Mouse (Mus musculus) intestine, embryonic 15.5 days (tissue): ENCODE measurements at regions not wholly inside any gene's neighbourhood (a gene's known extent, or its start where the extent isn't known, plus 50 kb on each side); places are given as distances from the start of the nearest gene placed in this dataset.

Experiments used
- ATAC-seq: fragments of 200-750 bp; cut with Nextera tagmentation; 2 replicates; pipeline ENCODE4 v1.8.0; 2017; ENCODE audit warnings: moderate TSS enrichment, moderate library complexity
- H3K27ac ChIP-seq: fragments of 300-500 bp; sonication (generic); 2 replicates; pipeline ENCODE4 v1.5.1; 2015; ENCODE audit warnings: mild to moderate bottlenecking, inconsistent platforms
- H3K27me3 ChIP-seq: fragments of 300-500 bp; sonication (generic); replicated peaks from 2 replicates; pipeline ENCODE4 v1.6.1; 2015; ENCODE audit warnings: inconsistent platforms
- H3K36me3 ChIP-seq: fragments of 300-500 bp; sonication (generic); 2 replicates; pipeline ENCODE4 v1.6.1; 2015; ENCODE audit warnings: inconsistent platforms
- H3K4me1 ChIP-seq: fragments of 300-500 bp; sonication (generic); replicated peaks from 2 replicates; pipeline ENCODE4 v1.6.1; 2015; ENCODE audit warnings: inconsistent platforms
- H3K4me2 ChIP-seq: fragments of 300-500 bp; sonication (generic); replicated peaks from 2 replicates; pipeline ENCODE4 v1.6.1; 2015; ENCODE audit warnings: mild to moderate bottlenecking, inconsistent platforms
- H3K4me3 ChIP-seq: fragments of 300-500 bp; sonication (generic); replicated peaks from 2 replicates; pipeline ENCODE4 v1.5.1; 2015; ENCODE audit warnings: inconsistent platforms
- H3K9ac ChIP-seq: fragments of 300-500 bp; sonication (generic); 2 replicates; pipeline ENCODE4 v1.6.1; 2015; ENCODE audit warnings: inconsistent platforms
- H3K9me3 ChIP-seq: fragments of 300-500 bp; sonication (generic); 2 replicates; pipeline ENCODE4 v1.6.1; 2016; ENCODE audit warnings: inconsistent platforms
- WGBS: fragments of 180-500 bp; shearing (Covaris S2); methylation state at CpG from one replicate; pipeline ENCODE4 v1.1.7; 2015; 5-methylcytosine and 5-hydroxymethylcytosine counted together

DNA sequence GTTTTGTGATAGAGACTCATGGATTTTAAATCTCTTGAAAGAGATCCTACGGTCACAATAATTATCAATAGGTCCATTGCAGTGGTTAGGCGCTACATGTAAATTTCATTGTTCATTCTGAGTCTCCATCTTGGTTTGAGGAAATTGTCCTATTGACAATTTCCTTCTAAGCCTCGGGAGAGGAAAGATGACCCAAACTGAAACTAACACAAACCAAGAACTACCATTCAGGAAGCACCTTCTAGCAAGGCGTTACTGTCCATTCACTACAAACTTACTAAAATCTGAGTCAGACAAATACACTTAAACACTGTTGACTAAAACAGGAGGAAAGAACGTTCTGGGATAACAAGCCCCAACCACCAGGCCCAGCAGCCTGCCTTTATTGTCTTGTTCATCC, 140.1 kb upstream of the Olig3 start:
- Histone ChIP-seq H3K4me1 (no peaks in the 10 kb centered on the region), H3K4me2 (no peak overlapping the region), H3K36me3 (no peaks in the 10 kb centered on the region), H3K9ac (no peak overlapping the region), H3K9me3 (no peaks in the 10 kb centered on the region), H3K4me3 (no peak overlapping the region), H3K27ac (no peak overlapping the region), H3K27me3 (no peaks in the 10 kb centered on the region)
- ATAC-seq = no peak
- WGBS = 83% methylated on average over 5 of the region's 5 CpGs

DNA sequence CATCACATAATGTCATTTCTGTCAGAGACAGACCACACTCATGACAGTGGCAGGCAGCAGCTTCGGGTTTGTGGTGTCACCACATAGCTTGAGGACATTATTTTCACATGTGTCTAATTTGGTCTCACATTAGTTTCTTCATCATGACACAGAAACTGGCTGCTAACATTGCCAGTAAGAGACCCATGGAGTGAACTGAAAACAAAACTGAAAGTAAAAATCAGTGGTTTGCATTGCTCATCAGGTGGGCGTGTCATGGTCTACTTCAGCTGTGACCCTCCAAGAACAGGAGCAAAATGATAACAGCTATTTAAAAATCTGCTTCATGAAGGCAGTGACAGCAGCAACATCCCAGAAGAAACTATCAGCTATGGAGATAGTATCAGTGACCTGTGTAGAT, 146.6 kb upstream of the Olig3 start:
- no peak overlapping the region for H3K4me2 ChIP-seq
- no peaks in the 10 kb centered on the region for H3K4me1 ChIP-seq
- ATAC-seq = no peak
- no peak overlapping the region for H3K9ac ChIP-seq
- H3K36me3 ChIP-seq = no peaks in the 10 kb centered on the region
- WGBS = 85% methylated on average over 2 of the region's 2 CpGs
- H3K9me3 ChIP-seq = no peaks in the 10 kb centered on the region
- H3K27ac ChIP-seq = no peak overlapping the region
- H3K27me3 ChIP-seq = no peaks in the 10 kb centered on the region
- no peak overlapping the region for H3K4me3 ChIP-seq

DNA sequence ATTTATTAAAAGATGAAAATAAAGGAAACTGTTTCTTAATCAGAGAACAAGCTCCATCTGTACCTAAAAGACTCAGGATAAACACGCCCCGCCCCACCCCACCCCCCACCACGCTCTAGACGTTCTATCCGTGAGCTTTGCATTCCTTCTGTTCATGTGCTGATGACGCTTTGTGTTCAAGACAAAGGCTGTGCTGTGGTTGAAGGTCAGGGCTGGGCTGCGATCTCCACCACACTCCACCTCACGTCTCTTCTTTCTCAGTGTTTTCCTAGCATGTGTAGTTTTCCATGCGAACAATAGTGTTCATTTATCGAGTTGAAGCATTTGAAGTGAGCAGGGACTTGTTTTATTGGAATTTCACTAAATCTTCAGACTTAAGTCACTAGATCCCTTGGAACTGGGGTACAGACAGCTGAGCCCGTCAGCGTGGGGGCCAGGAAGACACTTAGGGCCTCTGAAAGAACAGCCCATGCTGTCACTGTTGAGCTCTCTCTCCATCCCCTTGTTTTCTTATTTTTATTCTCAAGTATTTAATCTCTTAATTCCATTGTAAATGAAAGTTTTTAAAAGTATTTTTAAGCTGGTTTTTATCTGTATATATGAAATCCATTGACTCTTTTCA, 148.1 kb upstream of the Olig3 start:
- 31% methylated on average over 12 of the region's 12 CpGs for WGBS

DNA sequence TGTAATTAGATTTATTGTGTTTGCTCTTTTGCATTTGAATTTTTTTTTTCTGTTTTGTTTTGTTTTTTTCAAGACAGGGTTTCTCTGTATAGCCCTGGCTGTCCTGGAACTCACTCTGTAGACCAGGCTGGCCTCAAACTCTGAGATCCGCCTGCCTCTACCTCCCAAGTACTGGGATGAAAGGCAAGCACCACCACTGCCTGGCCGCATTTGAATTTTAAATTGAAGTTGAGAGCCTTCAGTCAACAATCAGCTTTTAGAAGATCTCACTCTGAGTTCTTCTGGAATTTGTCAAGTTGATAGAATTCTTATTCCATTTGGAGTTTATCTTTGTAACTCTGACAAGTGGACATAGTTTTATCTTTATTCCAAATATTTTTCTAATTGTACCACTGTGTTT, 148.8 kb upstream of the Olig3 start:
- Histone ChIP-seq H3K4me1 (no peaks in the 10 kb centered on the region), H3K4me2 (no peak overlapping the region), H3K9ac (no peak overlapping the region), H3K27me3 (no peaks in the 10 kb centered on the region), H3K4me3 (no peak overlapping the region), H3K36me3 (no peaks in the 10 kb centered on the region), H3K9me3 (no peaks in the 10 kb centered on the region), H3K27ac (no peak overlapping the region)
- 78% methylated on average over 2 of the region's 2 CpGs for WGBS
- no peak for ATAC-seq

More for the DNA sequence above, 148.1 kb upstream of the Olig3 start:
- Histone ChIP-seq H3K4me2 (no peak overlapping the region), H3K36me3 (no peaks in the 10 kb centered on the region), H3K27ac (no peak overlapping the region), H3K9me3 (no peaks in the 10 kb centered on the region), H3K4me1 (no peaks in the 10 kb centered on the region), H3K4me3 (no peak overlapping the region), H3K9ac (no peak overlapping the region), H3K27me3 (no peaks in the 10 kb centered on the region)
- no peak for ATAC-seq

DNA sequence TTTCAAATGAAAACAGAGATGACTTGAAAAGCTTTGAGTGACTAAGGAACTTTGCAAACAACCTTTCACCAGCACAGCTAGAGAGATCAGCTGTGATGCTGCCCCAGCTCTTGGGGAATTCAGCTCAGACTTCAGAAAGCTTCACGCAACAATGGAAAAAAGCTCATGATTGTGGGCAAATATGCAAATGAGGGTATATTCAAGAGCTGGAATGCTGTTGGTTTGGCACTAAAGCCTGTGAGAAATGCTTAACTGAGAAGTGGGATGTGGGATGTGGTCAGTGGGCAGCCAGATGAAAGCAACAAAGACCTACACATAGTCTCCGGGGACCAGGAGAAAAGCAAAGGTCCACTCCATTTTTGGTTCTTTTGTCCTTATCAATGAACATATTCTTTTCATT, 156.0 kb upstream of the Olig3 start:
- H3K27ac ChIP-seq = no peak overlapping the region
- no peaks in the 10 kb centered on the region for H3K9me3 ChIP-seq
- H3K4me1 ChIP-seq = no peaks in the 10 kb centered on the region
- no peak overlapping the region for H3K4me2 ChIP-seq
- no peak overlapping the region for H3K4me3 ChIP-seq
- ATAC-seq = no peak
- no peaks in the 10 kb centered on the region for H3K36me3 ChIP-seq
- 94% methylated on average over 2 of the region's 2 CpGs for WGBS
- H3K27me3 ChIP-seq = no peaks in the 10 kb centered on the region
- no peak overlapping the region for H3K9ac ChIP-seq

DNA sequence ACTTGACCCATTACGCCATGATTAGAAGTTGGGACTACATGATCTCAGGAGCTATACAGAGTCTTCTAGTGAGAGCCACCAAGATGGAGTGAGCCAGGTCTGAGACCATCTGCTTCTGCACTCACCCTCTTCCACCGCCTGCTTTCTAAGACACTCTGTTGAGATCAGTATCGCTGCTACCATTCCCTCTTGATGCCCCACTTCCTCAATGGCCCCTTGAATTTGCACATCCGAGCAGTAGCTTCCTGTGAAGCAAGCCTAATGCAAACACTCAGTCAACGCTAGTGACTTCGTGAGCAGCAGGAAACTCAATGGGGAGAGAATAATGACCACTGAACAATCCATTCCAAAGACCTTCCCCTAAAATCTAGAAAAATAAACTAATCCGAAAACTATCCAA, 160.7 kb upstream of the Olig3 start:
- Histone ChIP-seq H3K27ac (no peak overlapping the region), H3K27me3 (no peaks in the 10 kb centered on the region), H3K4me3 (no peak overlapping the region), H3K4me2 (no peak overlapping the region), H3K9me3 (no peaks in the 10 kb centered on the region), H3K9ac (no peak overlapping the region), H3K36me3 (no peaks in the 10 kb centered on the region), H3K4me1 (peaks cover 3% of the 10 kb centered on the region; the same call in 1 of the 2 replicates)
- ATAC-seq = no peak
- 66% methylated on average over 7 of the region's 7 CpGs for WGBS

DNA sequence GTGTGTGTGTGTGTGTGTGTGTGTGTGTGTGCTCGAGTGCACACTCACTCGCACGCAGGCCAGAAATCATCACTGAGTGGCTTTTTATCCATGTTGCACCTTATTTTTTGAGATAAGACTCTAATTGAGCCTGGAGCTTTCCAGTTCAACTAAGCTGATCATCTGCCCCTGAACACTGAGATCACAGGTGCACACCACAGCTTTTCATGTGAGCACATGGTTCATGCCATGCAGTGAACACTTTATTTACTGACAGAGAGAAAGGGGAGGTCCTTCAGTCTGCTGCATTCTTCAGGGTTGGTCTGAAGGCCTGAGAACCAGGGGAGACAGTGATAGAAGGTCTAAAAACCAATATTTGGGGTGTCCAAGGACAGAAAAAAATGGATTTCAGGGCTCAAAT, 161.7 kb upstream of the Olig3 start:
- no peak for ATAC-seq
- WGBS = 88% methylated on average over 3 of the region's 3 CpGs
- Histone ChIP-seq H3K27ac (no peak overlapping the region), H3K36me3 (no peaks in the 10 kb centered on the region), H3K4me3 (no peak overlapping the region), H3K9me3 (no peaks in the 10 kb centered on the region), H3K27me3 (no peaks in the 10 kb centered on the region), H3K9ac (no peak overlapping the region), H3K4me1 (peaks cover 3% of the 10 kb centered on the region; the same call in 1 of the 2 replicates), H3K4me2 (no peak overlapping the region)

DNA sequence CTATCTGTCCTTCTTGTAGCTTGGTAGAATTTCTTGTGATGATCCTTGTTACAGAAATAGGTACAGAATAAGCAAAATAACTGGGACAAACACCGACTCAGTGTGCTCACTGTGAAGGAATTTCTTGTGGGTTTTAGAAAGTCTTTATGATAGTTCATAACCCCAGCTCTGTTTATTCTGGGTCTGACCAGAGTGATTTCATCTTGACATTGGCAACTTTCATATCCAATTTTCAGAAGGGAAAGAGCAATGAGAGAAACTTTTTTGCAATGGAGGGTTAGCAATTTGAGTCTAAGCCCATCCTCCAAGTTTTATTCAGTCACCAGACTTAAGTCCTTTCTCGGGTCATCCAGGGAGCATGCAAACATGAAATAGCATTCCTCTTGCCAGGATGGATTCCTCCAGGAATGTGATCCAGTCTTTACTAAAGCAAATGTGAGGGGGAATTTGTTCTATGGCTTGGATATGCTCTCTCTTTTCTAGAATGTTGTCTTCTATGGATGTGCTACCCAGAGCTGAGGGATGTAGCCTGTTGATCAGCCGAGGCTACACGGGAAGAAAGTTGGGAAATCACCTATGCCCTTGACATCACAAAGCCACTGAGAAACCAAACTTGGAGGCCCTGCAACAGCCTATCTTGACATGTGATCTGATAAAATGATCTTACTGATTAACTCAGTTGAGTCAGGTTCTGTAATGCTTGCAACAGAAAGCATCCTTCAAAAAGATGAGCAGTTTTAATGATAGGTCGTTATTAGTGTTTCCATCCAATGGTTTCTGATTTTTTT, 163.2 kb upstream of the Olig3 start:
- Histone ChIP-seq H3K9ac (no peak overlapping the region), H3K27ac (no peak overlapping the region), H3K4me3 (no peak overlapping the region), H3K4me1 (peaks cover 3% of the 10 kb centered on the region; the same call in 1 of the 2 replicates), H3K9me3 (no peaks in the 10 kb centered on the region), H3K4me2 (no peak overlapping the region), H3K27me3 (no peaks in the 10 kb centered on the region), H3K36me3 (no peaks in the 10 kb centered on the region)
- 68% methylated on average over 5 of the region's 5 CpGs for WGBS
- no peak for ATAC-seq

DNA sequence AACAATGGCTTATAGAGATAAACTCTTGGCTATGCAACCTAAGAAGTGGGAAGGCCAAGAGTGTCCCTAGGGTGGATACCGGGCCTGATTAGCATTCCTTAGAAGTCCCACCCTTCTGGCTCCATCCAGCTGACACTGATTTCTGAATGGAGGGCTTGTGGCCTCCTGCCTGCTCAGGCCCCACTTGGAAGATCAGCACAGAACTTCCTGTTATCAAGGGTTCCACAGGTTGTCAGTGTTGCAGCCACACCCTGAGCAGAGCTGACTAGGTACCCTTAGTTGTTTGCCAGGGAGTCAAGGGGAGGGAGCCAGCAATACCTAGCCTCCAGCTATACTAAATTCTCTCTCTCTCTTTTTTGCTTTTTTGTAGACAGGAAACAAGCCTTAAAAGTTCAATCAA, 164.1 kb upstream of the Olig3 start:
- peak; percentile 58 for ATAC-seq
- Histone ChIP-seq H3K9me3 (no peaks in the 10 kb centered on the region), H3K36me3 (no peaks in the 10 kb centered on the region), H3K27ac (no peak overlapping the region), H3K4me3 (no peak overlapping the region), H3K4me2 (no peak overlapping the region), H3K4me1 (peaks cover 3% of the 10 kb centered on the region; the same call in 1 of the 2 replicates), H3K9ac (no peak overlapping the region), H3K27me3 (no peaks in the 10 kb centered on the region)
- 13% methylated on average over 1 of the region's 1 CpGs for WGBS

DNA sequence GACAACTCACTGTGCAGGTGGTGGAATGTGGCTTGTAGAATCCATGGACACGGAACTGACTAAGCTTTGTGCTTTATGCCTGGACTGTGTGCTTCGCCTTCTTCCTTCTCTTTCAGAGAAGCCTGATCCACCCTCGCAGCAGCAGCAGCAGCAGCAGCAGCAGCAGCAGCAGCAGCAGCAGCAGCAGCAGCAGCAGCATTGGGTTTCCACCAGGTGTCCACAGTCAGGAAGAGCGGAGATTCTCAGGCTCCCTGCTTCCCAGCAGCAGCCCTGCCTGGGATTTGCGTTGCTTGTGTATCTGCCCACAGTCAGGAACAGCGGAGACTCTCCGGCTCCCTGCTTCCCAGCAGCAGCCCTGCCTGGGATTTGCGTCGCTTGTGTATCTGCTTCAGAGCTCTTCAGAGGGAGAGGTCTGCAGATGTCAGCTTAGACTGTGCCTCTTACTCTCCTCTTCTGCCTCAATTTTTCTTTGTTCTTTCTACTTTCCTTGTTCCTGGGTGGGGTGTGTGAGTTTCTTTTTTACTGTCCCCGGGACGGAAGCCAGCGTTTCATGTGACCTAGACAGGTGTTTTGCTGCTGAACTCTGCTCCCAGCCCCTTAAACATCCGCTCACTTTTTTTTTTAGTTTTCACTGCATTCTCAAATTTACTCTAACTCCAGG, 168.1 kb upstream of the Olig3 start:
- Histone ChIP-seq H3K9ac (peak overlapping the region; percentile 54), H3K27me3 (no peaks in the 10 kb centered on the region), H3K4me1 (peaks cover 3% of the 10 kb centered on the region; the same call in 1 of the 2 replicates), H3K27ac (peak overlapping the region; percentile 84), H3K36me3 (no peaks in the 10 kb centered on the region), H3K4me2 (peak overlapping the region; percentile 65), H3K4me3 (peak overlapping the region; percentile 32), H3K9me3 (no peaks in the 10 kb centered on the region)
- 13% methylated on average over 13 of the region's 13 CpGs for WGBS
- peak; percentile 75 for ATAC-seq

DNA sequence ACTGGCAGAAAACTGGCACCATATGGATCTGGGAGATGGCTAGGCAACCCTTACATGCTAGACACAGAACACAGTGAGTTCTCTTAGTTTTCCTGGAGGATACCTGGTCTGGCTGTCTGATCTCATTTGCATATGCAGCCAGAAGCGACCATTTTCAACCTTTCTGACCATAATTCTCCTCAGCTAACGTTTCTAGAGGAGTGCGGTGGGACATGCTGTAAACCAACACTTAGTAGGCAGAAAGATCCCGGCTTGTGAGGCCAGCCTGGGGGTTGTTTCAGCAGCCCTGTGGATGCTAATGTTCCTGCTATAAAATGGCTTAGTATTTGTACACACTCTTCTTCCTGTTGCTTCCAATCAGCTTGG, 168.6 kb upstream of the Olig3 start:
- Histone ChIP-seq H3K36me3 (no peaks in the 10 kb centered on the region), H3K4me3 (peak overlapping the region; percentile 32), H3K27ac (peak overlapping the region; percentile 84), H3K4me1 (peaks cover 3% of the 10 kb centered on the region; the same call in 1 of the 2 replicates), H3K9me3 (no peaks in the 10 kb centered on the region), H3K27me3 (no peaks in the 10 kb centered on the region), H3K4me2 (peak overlapping the region; percentile 65), H3K9ac (peak overlapping the region; percentile 54)
- WGBS = 36% methylated on average over 4 of the region's 4 CpGs
- no peak for ATAC-seq

DNA sequence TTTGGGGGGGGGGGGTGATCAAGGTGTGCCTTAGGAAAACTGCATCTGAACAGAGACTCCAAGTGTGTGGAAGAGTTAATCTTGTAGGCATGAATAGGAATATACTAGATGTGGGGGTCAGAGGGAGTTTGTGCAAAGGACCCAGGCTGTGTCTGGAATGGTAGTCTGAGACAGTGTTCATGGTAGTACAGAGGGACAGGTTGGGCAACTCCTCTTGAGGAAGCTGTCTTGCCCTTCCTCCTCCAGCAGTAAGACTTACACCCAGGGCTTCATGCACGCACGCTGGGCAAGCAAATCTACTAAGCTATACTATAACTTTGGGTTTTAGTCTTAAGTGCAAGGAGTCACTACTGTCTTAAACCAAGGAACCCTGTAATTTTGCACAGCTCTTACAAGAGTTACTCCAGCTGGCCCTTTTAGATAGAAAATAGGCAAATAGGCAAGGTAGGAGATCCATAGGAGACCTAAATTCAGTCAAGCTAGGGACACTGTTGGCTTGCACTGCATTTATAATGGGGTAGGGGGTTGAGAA, 169.2 kb upstream of the Olig3 start:
- no peak for ATAC-seq
- H3K27ac ChIP-seq = no peak overlapping the region
- no peaks in the 10 kb centered on the region for H3K27me3 ChIP-seq
- H3K9me3 ChIP-seq = no peaks in the 10 kb centered on the region
- no peaks in the 10 kb centered on the region for H3K36me3 ChIP-seq
- peaks cover 1% of the 10 kb centered on the region; the same call in 1 of the 2 replicates for H3K4me1 ChIP-seq
- peak overlapping the region; percentile 65 for H3K4me2 ChIP-seq
- WGBS = 81% methylated on average over 2 of the region's 2 CpGs
- H3K4me3 ChIP-seq = no peak overlapping the region
- no peak overlapping the region for H3K9ac ChIP-seq
